Mouse (Mus musculus): ENCODE measurements around the gene Gfpt1. TPM values are rescaled to one million over a fixed set of nuclear protein-coding genes. Genes with fewer than 3 reads are reported as not detected.
A peak's percentile ranks its signal among the peaks of the same experiment; 100 is the strongest.

The Gfpt1 gene
- polyA plus RNA-seq, 1 experiment: 17.3 TPM

- H3K4me1 ChIP-seq (ENCODE audit: control insufficient read depth, insufficient read depth, low read length): peaks cover 10% of the 10 kb centered on the region
- no peak for DNase-seq
- WGBS: 28% methylated on average over 7 of the region's 7 CpGs
- no peak for TF ChIP-seq CTCF (IDR thresholded peaks at IDR 0.05; ENCODE audit: insufficient read depth, low read length)
- TF ChIP-seq POLR2A (IDR thresholded peaks at IDR 0.05; ENCODE audit: borderline replicate concordance, extremely low read depth, low read depth, low read length): no peak
- no peak overlapping the region for H3K4me3 ChIP-seq (replicated peaks; ENCODE audit: extremely low read depth, low read depth, low read length)
Observed at GRCm38 (mm10) chr6:87121961-87122360, 79.3 kb downstream of the Gfpt1 start.

- Histone ChIP-seq H3K4me3 (replicated peaks; ENCODE audit: extremely low read depth, low read depth, low read length) (no peak overlapping the region), H3K4me1 (ENCODE audit: control insufficient read depth, insufficient read depth, low read length) (peaks cover 17% of the 10 kb centered on the region)
- TF ChIP-seq POLR2A (IDR thresholded peaks at IDR 0.05; ENCODE audit: borderline replicate concordance, extremely low read depth, low read depth, low read length) (no peak), CTCF (IDR thresholded peaks at IDR 0.05; ENCODE audit: insufficient read depth, low read length) (no peak)
- 63% methylated on average over 6 of the region's 6 CpGs for WGBS
- no peak for DNase-seq
Observed at GRCm38 (mm10) chr6:87123406-87123805, 80.8 kb downstream of the Gfpt1 start.

GRCm38 (mm10) chr6:87123973-87124372 lies 81.3 kb downstream of the Gfpt1 start:
- 56% methylated on average over 4 of the region's 4 CpGs for WGBS
- H3K4me1 ChIP-seq (ENCODE audit: control insufficient read depth, insufficient read depth, low read length): peaks cover 17% of the 10 kb centered on the region
- TF ChIP-seq CTCF (IDR thresholded peaks at IDR 0.05; ENCODE audit: insufficient read depth, low read length) (no peak), POLR2A (IDR thresholded peaks at IDR 0.05; ENCODE audit: borderline replicate concordance, extremely low read depth, low read depth, low read length) (no peak)
- no peak for DNase-seq
- H3K4me3 ChIP-seq (replicated peaks; ENCODE audit: extremely low read depth, low read depth, low read length): no peak overlapping the region

GRCm38 (mm10) chr6:87127049-87127753 lies 84.6 kb downstream of the Gfpt1 start:
- peaks cover 16% of the 10 kb centered on the region for H3K4me1 ChIP-seq (ENCODE audit: control insufficient read depth, insufficient read depth, low read length)
- WGBS: 32% methylated on average over 8 of the region's 8 CpGs
- TF ChIP-seq POLR2A (IDR thresholded peaks at IDR 0.05; ENCODE audit: borderline replicate concordance, extremely low read depth, low read depth, low read length): peak; percentile 77; the same call in 1 of the 2 replicates
- no peak for TF ChIP-seq CTCF (IDR thresholded peaks at IDR 0.05; ENCODE audit: insufficient read depth, low read length)
- DNase-seq: no peak
- H3K4me3 ChIP-seq (replicated peaks; ENCODE audit: extremely low read depth, low read depth, low read length): no peak overlapping the region

- no peak for DNase-seq
- 65% methylated on average over 8 of the region's 8 CpGs for WGBS
- H3K4me1 ChIP-seq (ENCODE audit: control insufficient read depth, insufficient read depth, low read length): peaks cover 12% of the 10 kb centered on the region
- TF ChIP-seq POLR2A (IDR thresholded peaks at IDR 0.05; ENCODE audit: borderline replicate concordance, extremely low read depth, low read depth, low read length): no peak
- no peak for TF ChIP-seq CTCF (IDR thresholded peaks at IDR 0.05; ENCODE audit: insufficient read depth, low read length)
- no peak overlapping the region for H3K4me3 ChIP-seq (replicated peaks; ENCODE audit: extremely low read depth, low read depth, low read length)
Observed at GRCm38 (mm10) chr6:87129861-87130260, 87.2 kb downstream of the Gfpt1 start.

GRCm38 (mm10) chr6:87130628-87131027 lies 88.0 kb downstream of the Gfpt1 start:
- 90% methylated on average over 7 of the region's 7 CpGs for WGBS
- H3K4me3 ChIP-seq (replicated peaks; ENCODE audit: extremely low read depth, low read depth, low read length): no peak overlapping the region
- peaks cover 12% of the 10 kb centered on the region for H3K4me1 ChIP-seq (ENCODE audit: control insufficient read depth, insufficient read depth, low read length)
- TF ChIP-seq POLR2A (IDR thresholded peaks at IDR 0.05; ENCODE audit: borderline replicate concordance, extremely low read depth, low read depth, low read length) (no peak), CTCF (IDR thresholded peaks at IDR 0.05; ENCODE audit: insufficient read depth, low read length) (no peak)
- no peak for DNase-seq

- TF ChIP-seq CTCF (IDR thresholded peaks at IDR 0.05; ENCODE audit: insufficient read depth, low read length) (no peak), POLR2A (IDR thresholded peaks at IDR 0.05; ENCODE audit: borderline replicate concordance, extremely low read depth, low read depth, low read length) (no peak)
- H3K4me1 ChIP-seq (ENCODE audit: control insufficient read depth, insufficient read depth, low read length): peaks cover 12% of the 10 kb centered on the region
- H3K4me3 ChIP-seq (replicated peaks; ENCODE audit: extremely low read depth, low read depth, low read length): no peak overlapping the region
- DNase-seq: no peak
- 74% methylated on average over 1 of the region's 1 CpGs for WGBS
Observed at GRCm38 (mm10) chr6:87131078-87131477, 88.4 kb downstream of the Gfpt1 start.

GRCm38 (mm10) chr6:87133520-87133919 lies 90.9 kb downstream of the Gfpt1 start:
- Histone ChIP-seq H3K4me1 (ENCODE audit: control insufficient read depth, insufficient read depth, low read length) (peaks cover 2% of the 10 kb centered on the region; the same call in 1 of the 2 replicates), H3K4me3 (replicated peaks; ENCODE audit: extremely low read depth, low read depth, low read length) (no peak overlapping the region)
- 64% methylated on average over 3 of the region's 3 CpGs for WGBS
- no peak for TF ChIP-seq POLR2A (IDR thresholded peaks at IDR 0.05; ENCODE audit: borderline replicate concordance, extremely low read depth, low read depth, low read length)
- no peak for TF ChIP-seq CTCF (IDR thresholded peaks at IDR 0.05; ENCODE audit: insufficient read depth, low read length)
- no peak for DNase-seq

GRCm38 (mm10) chr6:87133966-87134546 lies 91.4 kb downstream of the Gfpt1 start:
- no peak for TF ChIP-seq POLR2A (IDR thresholded peaks at IDR 0.05; ENCODE audit: borderline replicate concordance, extremely low read depth, low read depth, low read length)
- no peak for TF ChIP-seq CTCF (IDR thresholded peaks at IDR 0.05; ENCODE audit: insufficient read depth, low read length)
- WGBS: 84% methylated on average over 12 of the region's 12 CpGs
- peaks cover 2% of the 10 kb centered on the region; the same call in 1 of the 2 replicates for H3K4me1 ChIP-seq (ENCODE audit: control insufficient read depth, insufficient read depth, low read length)
- DNase-seq: no peak
- H3K4me3 ChIP-seq (replicated peaks; ENCODE audit: extremely low read depth, low read depth, low read length): no peak overlapping the region

GRCm38 (mm10) chr6:87138479-87138878 lies 95.8 kb downstream of the Gfpt1 start:
- WGBS: 70% methylated on average over 5 of the region's 5 CpGs
- no peak overlapping the region for H3K4me3 ChIP-seq (replicated peaks; ENCODE audit: extremely low read depth, low read depth, low read length)
- TF ChIP-seq POLR2A (IDR thresholded peaks at IDR 0.05; ENCODE audit: borderline replicate concordance, extremely low read depth, low read depth, low read length): no peak
- no peak for TF ChIP-seq CTCF (IDR thresholded peaks at IDR 0.05; ENCODE audit: insufficient read depth, low read length)
- H3K4me1 ChIP-seq (ENCODE audit: control insufficient read depth, insufficient read depth, low read length): no peaks in the 10 kb centered on the region; the same call in 1 of the 2 replicates
- no peak for DNase-seq
